Mouse (Mus musculus) liver, adult 2 months (tissue): ENCODE data around the gene 4930404N11Rik. TPM values are rescaled to one million over a fixed set of nuclear protein-coding genes. Genes with fewer than 3 reads are reported as not detected.

Experiments used
- DNase-seq: peaks from one replicate; pipeline ENCODE4 v3.0.0-alpha.2; 2011; ENCODE audit warnings: low read depth, low spot score; ENCODE audit errors: extremely low read depth
- H3K27ac ChIP-seq: fragments of 200-500 bp; replicated peaks from 2 replicates; pipeline ENCODE4 v1.5.1; 2012; ENCODE audit warnings: low read depth, mild to moderate bottlenecking, control low read depth, inconsistent platforms, low read length; ENCODE audit not compliant: insufficient read depth
- H3K27me3 ChIP-seq: fragments of 200-500 bp; 2 replicates; pipeline ENCODE4 v1.6.1; 2012; ENCODE audit warnings: mild to moderate bottlenecking, moderate library complexity, low read length, inconsistent platforms; ENCODE audit not compliant: control insufficient read depth, insufficient read depth
- H3K36me3 ChIP-seq: fragments of 200-500 bp; 2 replicates; pipeline ENCODE4 v1.6.1; 2012; ENCODE audit warnings: low read length, inconsistent platforms; ENCODE audit not compliant: control insufficient read depth, insufficient read depth
- H3K4me1 ChIP-seq: fragments of 200-500 bp; 2 replicates; pipeline ENCODE4 v1.6.1; 2011; ENCODE audit warnings: low read length; ENCODE audit not compliant: control insufficient read depth, insufficient read depth
- H3K4me3 ChIP-seq: fragments of 200-500 bp; 2 replicates; pipeline ENCODE4 v1.5.1; 2011; ENCODE audit warnings: low read depth, mild to moderate bottlenecking, control low read depth, low read length, moderate library complexity; ENCODE audit not compliant: insufficient read depth
- H3K79me2 ChIP-seq: fragments of 200-500 bp; 2 replicates; pipeline ENCODE4 v1.6.1; 2012; ENCODE audit warnings: inconsistent platforms, mild to moderate bottlenecking, low read length, moderate library complexity; ENCODE audit not compliant: control insufficient read depth, insufficient read depth
- H3K9ac ChIP-seq: fragments of 200-500 bp; 2 replicates; pipeline ENCODE4 v1.6.1; 2012; ENCODE audit warnings: low read depth, mild to moderate bottlenecking, control low read depth, inconsistent platforms, low read length
- CTCF ChIP-seq: fragments of 200-500 bp; IDR thresholded peaks from 2 replicates; pipeline ENCODE4 v1.5.1; 2011; ENCODE audit warnings: low read depth, low read length, control low read depth
- POLR2A ChIP-seq: fragments of 200-500 bp; IDR thresholded peaks from 2 replicates; pipeline ENCODE4 v1.6.1; 2011; ENCODE audit warnings: low read length, control low read depth; ENCODE audit not compliant: insufficient read depth; ENCODE audit errors: extremely low read depth
- WGBS: fragments of 180-500 bp; shearing (Covaris S2); methylation state at CpG from one replicate; pipeline ENCODE4 v1.1.7; 2018; 5-methylcytosine and 5-hydroxymethylcytosine counted together
- polyA plus RNA-seq: library from polyadenylated mRNA; depleted of rRNA; stranded (reverse); fragments of >200 nt; gene quantifications from 2 replicates; pipeline ENCODE4 v1.2.3, GENCODE M21; 2012
- total RNA-seq: library from RNA; depleted of rRNA; stranded (reverse); fragments of >200 nt; gene quantifications from 2 replicates; pipeline ENCODE4 v1.2.3, GENCODE M21; 2014

Gene 4930404N11Rik
- total and polyA plus RNA-seq, 2 experiments, result 0.12 TPM; not detected in 1

- peaks cover 7% of the 10 kb centered on the region for H3K36me3 ChIP-seq
- H3K9ac ChIP-seq, result no peak overlapping the region
- DNase-seq, result no peak
- no peak overlapping the region for H3K4me3 ChIP-seq
- H3K27ac ChIP-seq, result no peak overlapping the region
- TF ChIP-seq CTCF (no peak), POLR2A (no peak)
- H3K4me1 ChIP-seq, result peaks cover 17% of the 10 kb centered on the region
- H3K79me2 ChIP-seq, result peaks cover 9% of the 10 kb centered on the region; the same call in 1 of the 2 replicates
- no peaks in the 10 kb centered on the region for H3K27me3 ChIP-seq
- 96% methylated on average over 23 of the region's 23 CpGs for WGBS
These were observed 42.4 kb downstream of the 4930404N11Rik start for GRCm38 (mm10) chr10:81323141-81323775.

GRCm38 (mm10) chr10:81322444-81322843 is 43.2 kb downstream of the 4930404N11Rik start:
- Histone ChIP-seq H3K9ac (no peak overlapping the region), H3K4me3 (no peak overlapping the region), H3K27me3 (no peaks in the 10 kb centered on the region), H3K36me3 (peaks cover 7% of the 10 kb centered on the region), H3K4me1 (peaks cover 18% of the 10 kb centered on the region), H3K27ac (no peak overlapping the region), H3K79me2 (peaks cover 9% of the 10 kb centered on the region; the same call in 1 of the 2 replicates)
- WGBS, result 94% methylated on average over 27 of the region's 27 CpGs
- no peak for DNase-seq
- TF ChIP-seq POLR2A (no peak), CTCF (no peak)

- no peaks in the 10 kb centered on the region for H3K27me3 ChIP-seq
- no peak for DNase-seq
- TF ChIP-seq POLR2A, result no peak
- TF ChIP-seq CTCF, result no peak
- H3K79me2 ChIP-seq, result peaks cover 9% of the 10 kb centered on the region; the same call in 1 of the 2 replicates
- H3K4me1 ChIP-seq, result peaks cover 18% of the 10 kb centered on the region
- peak overlapping the region; percentile 96 for H3K4me3 ChIP-seq
- peak overlapping the region; percentile 96 for H3K27ac ChIP-seq
- H3K36me3 ChIP-seq, result peaks cover 7% of the 10 kb centered on the region
- under 1% methylated on average over 20 of the region's 20 CpGs for WGBS
- H3K9ac ChIP-seq, result peak overlapping the region; percentile 94
These were observed 44.2 kb downstream of the 4930404N11Rik start for GRCm38 (mm10) chr10:81321436-81321835.

DNA sequence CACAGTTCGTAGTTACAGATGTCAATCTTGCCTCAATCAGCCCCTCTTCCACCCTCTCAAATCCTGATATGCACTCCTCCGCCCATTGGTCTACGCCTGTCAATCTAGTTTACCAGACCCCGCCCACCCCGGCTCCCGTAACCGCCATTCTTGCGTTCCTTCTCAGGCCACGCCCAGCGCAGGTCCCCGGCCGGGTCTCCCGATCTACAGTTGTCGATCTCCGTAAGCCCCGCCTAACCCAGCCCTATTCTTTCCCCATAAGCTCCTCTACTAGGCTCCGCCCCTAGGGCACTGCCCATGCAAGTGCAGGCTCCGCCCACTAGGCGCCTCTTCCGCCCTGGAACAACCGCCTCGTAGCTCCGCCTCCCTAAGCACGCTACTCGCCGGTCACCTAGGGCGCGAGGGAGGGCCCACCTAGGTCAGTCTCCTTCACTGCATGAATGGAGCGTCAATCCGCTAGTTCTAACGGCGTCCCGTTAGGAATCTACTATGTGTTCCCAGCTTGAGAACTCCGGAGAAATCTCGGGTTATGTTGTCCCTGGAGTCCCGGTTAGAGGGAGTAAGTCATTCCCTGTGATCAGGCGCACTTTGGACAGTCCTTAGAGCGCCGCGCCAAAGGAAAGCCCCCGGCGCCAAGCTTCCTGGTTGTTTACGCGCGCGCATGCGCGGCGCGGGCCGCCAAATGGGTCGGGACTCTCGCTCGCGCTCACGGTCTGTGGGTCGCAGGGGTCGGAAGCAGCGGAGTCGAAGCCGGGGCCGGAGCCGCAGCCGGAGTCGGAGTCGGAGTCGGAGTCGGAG is 44.9 kb downstream of the 4930404N11Rik start, which contains the start of gene Cactin:
TSS of gene Cactin (plus strand) at position 554 of the 798 bp plus-strand sequence.
- Histone ChIP-seq H3K4me1 (peaks cover 18% of the 10 kb centered on the region), H3K27ac (peak within 1 kb of the TSS; percentile 96), H3K36me3 (peaks cover 2% of the 10 kb centered on the region; the same call in 1 of the 2 replicates), H3K9ac (peak within 1 kb of the TSS; percentile 94), H3K27me3 (no peaks in the 10 kb centered on the region), H3K4me3 (peak within 1 kb of the TSS; percentile 96), H3K79me2 (peaks cover 9% of the 10 kb centered on the region; the same call in 1 of the 2 replicates)
- DNase-seq, result peak; percentile 100
- no peak for TF ChIP-seq CTCF
- TF ChIP-seq POLR2A, result peak; percentile 65; the same call in 1 of the 2 replicates
- WGBS, result under 1% methylated on average over 68 of the region's 68 CpGs

GRCm38 (mm10) chr10:81319741-81320549 is 45.7 kb downstream of the 4930404N11Rik start:
- peaks cover 18% of the 10 kb centered on the region for H3K4me1 ChIP-seq
- peak overlapping the region; percentile 36 for H3K4me3 ChIP-seq
- no peaks in the 10 kb centered on the region for H3K27me3 ChIP-seq
- peak overlapping the region; percentile 73 for H3K9ac ChIP-seq
- 1% methylated on average over 38 of the region's 38 CpGs for WGBS
- no peak for DNase-seq
- H3K27ac ChIP-seq, result peak overlapping the region; percentile 74
- no peaks in the 10 kb centered on the region; the same call in 1 of the 2 replicates for H3K36me3 ChIP-seq
- TF ChIP-seq CTCF (no peak), POLR2A (0 out of 2 replicates have a peak, but pooled peaks have one; percentile 33)
- H3K79me2 ChIP-seq, result peaks cover 9% of the 10 kb centered on the region; the same call in 1 of the 2 replicates
